Mouse (Mus musculus): ENCODE results near the gene Cap2. TPM values are rescaled to one million over a fixed set of nuclear protein-coding genes. Genes with fewer than 3 reads are reported as not detected.

The Cap2 gene
- total and polyA plus RNA-seq, 3 experiments, result 14.8 to 120 (median 22.3) TPM

DNA sequence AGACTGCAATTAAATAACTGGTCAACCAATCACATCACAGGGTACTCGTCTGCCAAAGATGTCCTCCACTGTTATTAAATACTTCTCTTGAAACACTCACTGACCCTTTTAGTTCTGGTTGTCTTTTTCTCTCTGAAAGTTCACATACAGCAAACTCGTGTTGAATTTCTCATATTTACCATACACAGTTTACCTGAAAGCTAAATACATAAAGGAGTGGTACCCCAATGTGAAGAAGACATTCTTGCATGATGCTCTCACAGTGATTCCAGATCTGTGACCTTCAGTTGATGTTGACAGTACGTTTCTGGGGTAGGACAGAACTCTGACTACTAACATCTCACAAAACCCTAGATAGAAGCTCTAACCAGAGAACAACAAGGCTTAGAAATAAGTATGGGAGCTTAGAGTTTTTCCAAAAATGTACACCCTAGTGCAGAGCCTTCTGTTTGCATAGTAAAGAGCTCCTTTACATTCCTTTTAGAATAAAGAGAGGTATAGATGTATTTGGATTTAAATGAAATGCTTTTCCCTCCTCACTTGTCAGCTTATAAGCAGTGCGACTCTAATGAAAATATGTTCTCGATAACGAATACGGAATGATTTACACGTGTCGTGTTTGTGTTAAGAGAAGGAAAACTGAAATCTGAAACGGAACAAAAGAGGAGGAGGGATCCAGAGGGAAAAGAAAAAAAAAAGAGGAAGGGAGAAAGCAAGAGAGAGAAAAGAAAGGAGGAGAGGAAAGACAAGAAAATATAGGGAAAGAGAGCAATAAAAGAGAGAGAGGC lies 31.9 kb downstream of the Cap2 start:
- TF ChIP-seq KAT2A (conservative IDR thresholded peaks at IDR 0.05; ENCODE audit: low read depth, low read length), result no peak
- no peak for TF ChIP-seq MAFK (IDR thresholded peaks at IDR 0.05; ENCODE audit: borderline replicate concordance, low read depth, low read length)
- Histone ChIP-seq H3K9me3 (replicated peaks; ENCODE audit: insufficient read depth, low read length) (no peaks in the 10 kb centered on the region), H3K4me1 (ENCODE audit: control insufficient read depth in 1 of 2, insufficient read depth in 2 of 2, low read length in 2 of 2) (no peaks in the 10 kb centered on the region), H3K4me3 (ENCODE audit: control insufficient read depth in 1 of 2, insufficient read depth in 1 of 2, low read depth in 2 of 2, low read length in 2 of 2) (no peak overlapping the region), H3K27ac (ENCODE audit: control insufficient read depth, low read depth, low read length) (no peak overlapping the region), H3K9ac (ENCODE audit: control insufficient read depth, low read depth, low read length, poor library complexity, severe bottlenecking) (no peak overlapping the region), H3K79me2 (ENCODE audit: control insufficient read depth, insufficient read depth, low read length, poor library complexity) (no peaks in the 10 kb centered on the region), H3K36me3 (ENCODE audit: control insufficient read depth in 1 of 2, insufficient read depth in 2 of 2, low read length in 2 of 2) (no peaks in the 10 kb centered on the region), H3K27me3 (ENCODE audit: control insufficient read depth in 1 of 2, insufficient read depth in 2 of 2, low read length in 2 of 2) (no peaks in the 10 kb centered on the region)
- DNase-seq (ENCODE audit: low read depth, low spot score), result no peak

DNA sequence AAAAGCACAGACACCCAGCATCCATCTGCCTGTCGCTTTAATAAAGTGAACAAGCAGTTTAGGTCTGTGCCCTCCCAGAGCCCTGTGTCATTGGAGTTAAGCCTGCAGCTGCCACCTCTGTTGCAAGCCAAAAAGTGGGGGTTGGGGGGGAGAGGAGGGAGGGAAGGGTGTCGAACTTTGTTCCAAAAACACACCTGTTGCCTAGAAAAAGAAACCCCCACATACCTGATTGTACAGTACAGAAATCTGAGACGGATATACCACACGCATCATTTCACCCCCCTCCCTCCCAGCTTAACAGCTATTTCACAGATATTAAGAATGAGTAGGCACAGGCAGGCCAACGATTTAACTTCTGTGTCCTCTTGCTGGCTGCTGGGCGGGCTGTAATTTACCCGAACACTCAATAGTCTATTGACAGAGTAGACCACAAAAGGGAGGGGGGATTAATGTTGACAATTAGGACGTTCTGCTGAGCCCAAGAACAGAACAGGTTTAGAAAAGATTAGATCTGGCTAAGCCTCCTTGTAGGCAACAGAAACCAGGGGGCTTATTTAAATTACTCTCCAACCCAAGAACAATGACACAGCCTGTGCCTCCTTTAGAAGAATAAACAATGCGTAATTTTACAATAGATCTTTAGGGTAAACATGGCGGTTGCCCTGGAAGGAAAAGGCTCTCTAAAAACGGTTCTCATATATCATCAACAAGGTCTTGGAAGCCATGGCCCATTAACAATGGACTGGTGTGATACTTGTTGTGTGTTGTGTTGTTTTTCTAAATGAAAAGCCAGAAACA lies 32.7 kb downstream of the Cap2 start:
- no peaks in the 10 kb centered on the region for H3K4me1 ChIP-seq (ENCODE audit: control insufficient read depth in 1 of 2, insufficient read depth in 2 of 2, low read length in 2 of 2)
- no peak overlapping the region for H3K9ac ChIP-seq (ENCODE audit: control insufficient read depth, low read depth, low read length, poor library complexity, severe bottlenecking)
- no peak overlapping the region for H3K27ac ChIP-seq (ENCODE audit: control insufficient read depth, low read depth, low read length)
- H3K9me3 ChIP-seq (replicated peaks; ENCODE audit: insufficient read depth, low read length), result no peaks in the 10 kb centered on the region
- no peaks in the 10 kb centered on the region for H3K36me3 ChIP-seq (ENCODE audit: control insufficient read depth in 1 of 2, insufficient read depth in 2 of 2, low read length in 2 of 2)
- H3K79me2 ChIP-seq (ENCODE audit: control insufficient read depth, insufficient read depth, low read length, poor library complexity), result no peaks in the 10 kb centered on the region
- H3K27me3 ChIP-seq (ENCODE audit: control insufficient read depth in 1 of 2, insufficient read depth in 2 of 2, low read length in 2 of 2), result no peaks in the 10 kb centered on the region
- H3K4me3 ChIP-seq (ENCODE audit: control insufficient read depth in 1 of 2, insufficient read depth in 1 of 2, low read depth in 2 of 2, low read length in 2 of 2), result no peak overlapping the region
- DNase-seq (ENCODE audit: low read depth, low spot score), result no peak
- TF ChIP-seq ZKSCAN1 (IDR thresholded peaks at IDR 0.05; ENCODE audit: low read depth, low read length) (no peak), POLR2AphosphoS5 (IDR thresholded peaks at IDR 0.05; ENCODE audit: borderline replicate concordance, low read depth, low read length) (no peak), USF2 (IDR thresholded peaks at IDR 0.05; ENCODE audit: borderline replicate concordance in 1 of 2, insufficient read depth in 1 of 2, low read depth in 1 of 2, low read length in 2 of 2) (no peak), EP300 (IDR thresholded peaks at IDR 0.05; ENCODE audit: low read depth in 1 of 2, low read length in 2 of 2) (no peak), GABPA (IDR thresholded peaks at IDR 0.05; ENCODE audit: low read depth, low read length) (no peak), ETS1 (IDR thresholded peaks at IDR 0.05; ENCODE audit: low read depth, low read length) (no peak), MXI1 (IDR thresholded peaks at IDR 0.05; ENCODE audit: low read depth, low read length) (no peak), E2F4 (IDR thresholded peaks at IDR 0.05; ENCODE audit: borderline replicate concordance, low read depth, low read length) (no peak), JUND (IDR thresholded peaks at IDR 0.05; ENCODE audit: low read depth, low read length) (no peak)
